Mouse (Mus musculus): Measurements from ENCODE around the gene Pole4. TPM values are rescaled to one million over a fixed set of nuclear protein-coding genes. Genes with fewer than 3 reads are reported as not detected.
"Not testable (repeated sequence)": the region's sequence is repeated elsewhere in the genome, so short reads cannot be mapped to it uniquely, and the experiment has no call there.

Gene Pole4
- total and polyA plus RNA-seq, 3 experiments: 32.3 to 81.1 (median 58.8) TPM

- no peaks in the 10 kb centered on the region for H3K27me3 ChIP-seq (ENCODE audit: insufficient read depth, low read length)
- DNase-seq (ENCODE audit: low spot score) (no peak), ATAC-seq (ENCODE audit: extremely low read depth, insufficient number of reproducible peaks, low FRiP score, poor library complexity, severe bottlenecking) (no peak)
- peak overlapping the region; percentile 78 for H3K4me3 ChIP-seq (ENCODE audit: low read depth, low read length)
- TF ChIP-seq TAL1 (conservative IDR thresholded peaks at IDR 0.05; ENCODE audit: low read depth, low read length) (no peak), GATA2 (IDR thresholded peaks at IDR 0.05; ENCODE audit: borderline replicate concordance, low read depth, low read length) (no peak), POLR2AphosphoS5 (IDR thresholded peaks at IDR 0.05; ENCODE audit: insufficient replicate concordance, low read depth, low read length) (no peak), GATA1 (IDR thresholded peaks at IDR 0.05; ENCODE audit: borderline replicate concordance, low read length) (no peak), CTCF (IDR thresholded peaks at IDR 0.05; ENCODE audit: low read depth, low read length) (no peak)
- peaks cover 28% of the 10 kb centered on the region for H3K36me3 ChIP-seq (replicated peaks)
- no peaks in the 10 kb centered on the region for H3K9me3 ChIP-seq (replicated peaks)
- H3K4me1 ChIP-seq (ENCODE audit: insufficient read depth, low read depth, low read length): peaks cover 30% of the 10 kb centered on the region
Measured at GRCm38 (mm10) chr6:82653169-82653525, 52.0 kb downstream of the Pole4 start.

DNA sequence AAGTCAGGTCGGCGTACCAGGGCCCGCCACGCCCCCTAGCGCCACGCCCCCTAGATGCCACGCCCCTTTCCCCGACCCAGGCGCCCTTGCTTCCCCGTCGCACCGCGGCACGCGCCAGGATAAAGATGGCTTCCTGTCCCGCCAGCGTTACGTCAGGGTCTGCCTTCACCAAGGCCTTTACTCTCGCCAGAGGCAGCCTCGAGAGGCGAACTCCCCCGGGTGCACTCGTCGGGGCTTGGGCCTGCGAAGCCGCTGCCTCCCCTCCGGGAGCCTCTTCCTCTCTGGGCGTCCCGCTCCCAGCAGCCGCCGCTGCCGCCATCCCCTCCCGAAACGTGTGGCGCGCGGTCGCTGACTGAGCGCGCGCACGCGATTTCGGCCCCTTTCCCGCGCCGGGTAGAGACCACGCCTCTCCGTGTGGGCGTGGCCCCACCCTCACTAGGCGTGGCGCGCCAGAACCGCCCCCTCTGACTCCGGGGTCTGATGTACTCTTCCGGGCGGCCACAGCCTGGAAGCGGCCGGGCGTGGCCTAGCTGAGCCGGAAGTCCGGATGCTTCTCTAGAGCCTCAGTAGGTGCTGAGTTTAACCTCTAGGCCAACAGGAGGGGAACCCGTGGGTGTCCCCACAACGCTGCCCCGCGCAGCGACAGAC is 52.5 kb downstream of the Pole4 start:
- Histone ChIP-seq H3K9me3 (replicated peaks) (no peaks in the 10 kb centered on the region), H3K4me1 (ENCODE audit: insufficient read depth, low read depth, low read length) (peaks cover 28% of the 10 kb centered on the region), H3K36me3 (replicated peaks) (peaks cover 33% of the 10 kb centered on the region), H3K4me3 (ENCODE audit: low read depth, low read length) (peak overlapping the region; percentile 78), H3K27me3 (ENCODE audit: insufficient read depth, low read length) (no peaks in the 10 kb centered on the region)
- DNase-seq (ENCODE audit: low spot score): peak; percentile 93
- ATAC-seq (ENCODE audit: extremely low read depth, insufficient number of reproducible peaks, low FRiP score, poor library complexity, severe bottlenecking): peak; percentile 97
- TF ChIP-seq POLR2AphosphoS5 (IDR thresholded peaks at IDR 0.05; ENCODE audit: insufficient replicate concordance, low read depth, low read length): peak; percentile 85; the same call in 1 of the 2 replicates
- no peak for TF ChIP-seq GATA1 (IDR thresholded peaks at IDR 0.05; ENCODE audit: borderline replicate concordance, low read length)

- no peaks in the 10 kb centered on the region for H3K27me3 ChIP-seq (ENCODE audit: insufficient read depth, low read length)
- no peak overlapping the region for H3K4me3 ChIP-seq (ENCODE audit: low read depth, low read length)
- DNase-seq (ENCODE audit: low spot score) (no peak), ATAC-seq (ENCODE audit: extremely low read depth, insufficient number of reproducible peaks, low FRiP score, poor library complexity, severe bottlenecking) (no peak)
- no peaks in the 10 kb centered on the region for H3K9me3 ChIP-seq (replicated peaks)
- peaks cover 28% of the 10 kb centered on the region for H3K4me1 ChIP-seq (ENCODE audit: insufficient read depth, low read depth, low read length)
- H3K36me3 ChIP-seq (replicated peaks): peaks cover 48% of the 10 kb centered on the region
- no peak for TF ChIP-seq TAL1 (conservative IDR thresholded peaks at IDR 0.05; ENCODE audit: low read depth, low read length)
- TF ChIP-seq GATA1 (IDR thresholded peaks at IDR 0.05; ENCODE audit: borderline replicate concordance, low read length): no peak
- no peak for TF ChIP-seq CTCF (IDR thresholded peaks at IDR 0.05; ENCODE audit: low read depth, low read length)
- TF ChIP-seq POLR2AphosphoS5 (IDR thresholded peaks at IDR 0.05; ENCODE audit: insufficient replicate concordance, low read depth, low read length): no peak
Measured at GRCm38 (mm10) chr6:82649096-82649495, 56.1 kb downstream of the Pole4 start.

GRCm38 (mm10) chr6:82647940-82648655 is 57.1 kb downstream of the Pole4 start:
- H3K36me3 ChIP-seq (replicated peaks): peaks cover 49% of the 10 kb centered on the region
- ATAC-seq (ENCODE audit: extremely low read depth, insufficient number of reproducible peaks, low FRiP score, poor library complexity, severe bottlenecking): no peak

DNA sequence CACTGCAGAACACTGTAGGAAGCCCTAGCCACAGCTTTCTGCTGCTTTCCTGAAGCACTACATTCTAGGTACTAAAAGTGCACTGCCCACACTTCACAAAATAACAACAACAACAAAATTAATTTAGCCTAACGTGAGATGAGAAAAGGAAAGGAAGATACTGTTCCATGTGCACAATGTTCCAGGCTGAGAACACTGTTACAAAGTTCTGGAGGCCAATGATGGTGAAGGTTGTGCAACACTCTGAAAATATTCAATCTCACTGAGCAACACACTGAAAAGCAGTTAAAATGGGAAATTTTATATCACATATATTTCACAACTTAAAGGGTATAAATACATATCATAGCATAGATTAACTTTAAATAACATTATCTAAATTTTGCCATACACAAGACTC is 58.2 kb downstream of the Pole4 start:
- Histone ChIP-seq H3K9me3 (replicated peaks) (no peaks in the 10 kb centered on the region), H3K4me3 (ENCODE audit: low read depth, low read length) (no peak overlapping the region), H3K4me1 (ENCODE audit: insufficient read depth, low read depth, low read length) (peaks cover 22% of the 10 kb centered on the region), H3K36me3 (replicated peaks) (peaks cover 55% of the 10 kb centered on the region), H3K27me3 (ENCODE audit: insufficient read depth, low read length) (no peaks in the 10 kb centered on the region)
- TF ChIP-seq POLR2AphosphoS5 (IDR thresholded peaks at IDR 0.05; ENCODE audit: insufficient replicate concordance, low read depth, low read length) (no peak), TAL1 (conservative IDR thresholded peaks at IDR 0.05; ENCODE audit: low read depth, low read length) (no peak), CTCF (IDR thresholded peaks at IDR 0.05; ENCODE audit: low read depth, low read length) (no peak), GATA1 (IDR thresholded peaks at IDR 0.05; ENCODE audit: borderline replicate concordance, low read length) (no peak), GATA2 (IDR thresholded peaks at IDR 0.05; ENCODE audit: borderline replicate concordance, low read depth, low read length) (no peak)
- ATAC-seq (ENCODE audit: extremely low read depth, insufficient number of reproducible peaks, low FRiP score, poor library complexity, severe bottlenecking): no peak
- no peak for DNase-seq (ENCODE audit: low spot score)

More at GRCm38 (mm10) chr6:82647940-82648655, 57.1 kb downstream of the Pole4 start:
- Histone ChIP-seq H3K4me3 (ENCODE audit: low read depth, low read length) (no peak overlapping the region), H3K27me3 (ENCODE audit: insufficient read depth, low read length) (no peaks in the 10 kb centered on the region), H3K9me3 (replicated peaks) (no peaks in the 10 kb centered on the region), H3K4me1 (ENCODE audit: insufficient read depth, low read depth, low read length) (peaks cover 26% of the 10 kb centered on the region)
- no peak for DNase-seq (ENCODE audit: low spot score)
- TF ChIP-seq GATA2 (IDR thresholded peaks at IDR 0.05; ENCODE audit: borderline replicate concordance, low read depth, low read length): no peak
- no peak for TF ChIP-seq TAL1 (conservative IDR thresholded peaks at IDR 0.05; ENCODE audit: low read depth, low read length)
- no peak for TF ChIP-seq POLR2AphosphoS5 (IDR thresholded peaks at IDR 0.05; ENCODE audit: insufficient replicate concordance, low read depth, low read length)
- TF ChIP-seq CTCF (IDR thresholded peaks at IDR 0.05; ENCODE audit: low read depth, low read length): no peak
- TF ChIP-seq GATA1 (IDR thresholded peaks at IDR 0.05; ENCODE audit: borderline replicate concordance, low read length): no peak

GRCm38 (mm10) chr6:82640046-82640445 is 65.1 kb downstream of the Pole4 start:
- peaks cover 18% of the 10 kb centered on the region for H3K36me3 ChIP-seq (replicated peaks)
- H3K27me3 ChIP-seq (ENCODE audit: insufficient read depth, low read length): no peaks in the 10 kb centered on the region
- ATAC-seq (ENCODE audit: extremely low read depth, insufficient number of reproducible peaks, low FRiP score, poor library complexity, severe bottlenecking) (no peak), DNase-seq (ENCODE audit: low spot score) (no peak)
- no peak overlapping the region for H3K4me3 ChIP-seq (ENCODE audit: low read depth, low read length)
- TF ChIP-seq GATA2 (IDR thresholded peaks at IDR 0.05; ENCODE audit: borderline replicate concordance, low read depth, low read length): no peak
- no peak for TF ChIP-seq CTCF (IDR thresholded peaks at IDR 0.05; ENCODE audit: low read depth, low read length)
- no peak for TF ChIP-seq TAL1 (conservative IDR thresholded peaks at IDR 0.05; ENCODE audit: low read depth, low read length)
- TF ChIP-seq GATA1 (IDR thresholded peaks at IDR 0.05; ENCODE audit: borderline replicate concordance, low read length): no peak
- no peak for TF ChIP-seq POLR2AphosphoS5 (IDR thresholded peaks at IDR 0.05; ENCODE audit: insufficient replicate concordance, low read depth, low read length)
- H3K9me3 ChIP-seq (replicated peaks): no peaks in the 10 kb centered on the region
- no peaks in the 10 kb centered on the region for H3K4me1 ChIP-seq (ENCODE audit: insufficient read depth, low read depth, low read length)

GRCm38 (mm10) chr6:82625331-82625730 is 79.8 kb downstream of the Pole4 start:
- not testable (repeated sequence) for H3K4me1 ChIP-seq (ENCODE audit: insufficient read depth, low read depth, low read length); H3K9me3 ChIP-seq (replicated peaks); DNase-seq (ENCODE audit: low spot score); H3K27me3 ChIP-seq (ENCODE audit: insufficient read depth, low read length); ATAC-seq (ENCODE audit: extremely low read depth, insufficient number of reproducible peaks, low FRiP score, poor library complexity, severe bottlenecking); H3K4me3 ChIP-seq (ENCODE audit: low read depth, low read length); H3K36me3 ChIP-seq (replicated peaks)
